Mouse (Mus musculus) left cerebral cortex, postnatal 25 days (tissue): ENCODE data around the gene Foxc2. TPM values are rescaled to one million over a fixed set of nuclear protein-coding genes. Genes with fewer than 3 reads are reported as not detected.
"Not testable (repeated sequence)": the region's sequence is repeated elsewhere in the genome, so short reads cannot be mapped to it uniquely, and the experiment has no call there.

Source experiments
- DNase-seq, 2 experiments: peaks; one replicate each; pipeline ENCODE4 v3.0.0; 2022; ENCODE audit warnings: low spot score in 2 of 2, mixed read lengths in 1 of 2
- intact Hi-C: fragments of 180-260 bp; cut with DNase I; formaldehyde crosslinking; loops from one replicate; pipeline ENCODE4 v1.15.1; 2025
- total RNA-seq, 2 experiments: library from RNA; stranded (reverse); gene quantifications; 2 replicates each; pipeline ENCODE4 v1.2.3; 2021

The Foxc2 gene
- total RNA-seq, 2 experiments from 2014 or later: 1.8 to 2.1 TPM

DNA sequence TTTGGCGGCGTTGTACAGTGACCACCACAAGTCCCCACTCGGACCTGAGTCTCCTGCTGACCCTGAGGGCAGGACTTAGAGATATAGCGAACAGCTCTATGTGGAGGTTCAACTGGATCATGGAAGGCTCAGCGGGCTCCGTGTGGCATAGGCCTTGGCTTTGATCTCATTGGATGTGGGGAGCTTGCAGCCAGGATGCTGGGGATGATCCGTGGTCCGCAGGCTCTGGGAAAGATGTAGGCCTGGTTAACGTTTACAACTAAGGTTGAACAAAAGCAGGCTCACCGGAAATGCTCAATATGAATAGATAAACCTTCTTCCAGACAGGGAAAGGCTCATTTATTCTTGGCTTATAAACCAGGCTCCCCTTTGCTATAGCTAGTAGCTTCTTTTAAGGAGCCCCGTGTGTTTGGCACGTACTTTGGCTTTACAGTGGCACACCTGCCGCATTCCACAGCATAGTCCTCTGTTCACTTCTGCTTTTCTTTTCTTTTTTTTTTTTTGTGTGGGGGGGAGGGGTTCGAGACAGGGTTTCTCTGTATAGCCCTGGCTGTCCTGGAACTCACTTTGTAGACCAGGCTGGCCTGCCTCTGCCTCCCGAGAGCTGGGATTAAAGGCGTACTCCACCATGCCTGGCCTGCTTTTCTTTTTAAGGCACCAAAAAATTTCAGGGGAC, 13.4 kb downstream of the Foxc2 start:
- DNase-seq: no peak
- intact Hi-C loops: loop anchor here (5.0 kb wide), 1 partner anchor 263 kb away; no protein-coding TSS in a partner anchor

DNA sequence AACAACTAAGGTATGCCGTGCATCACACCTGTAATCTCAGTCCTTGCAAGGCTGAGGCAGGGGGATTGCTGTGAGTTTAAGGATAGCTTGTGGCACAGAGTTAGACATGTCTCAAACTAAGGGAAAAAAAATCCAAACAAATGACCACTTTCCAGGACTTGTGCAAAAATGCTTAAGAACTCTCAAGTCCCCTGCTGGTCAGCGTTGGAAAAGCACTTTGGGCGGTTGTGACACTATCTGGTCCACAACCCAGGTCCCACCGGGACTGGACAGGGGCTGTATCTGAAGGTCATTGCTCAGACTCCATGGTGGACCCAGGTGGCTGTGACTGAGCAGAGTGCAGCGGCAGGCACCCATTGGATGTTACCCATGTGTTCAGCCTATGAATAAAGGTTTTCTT, 14.6 kb downstream of the Foxc2 start:
- DNase-seq: no peak
- intact Hi-C loops: no loop called here

DNA sequence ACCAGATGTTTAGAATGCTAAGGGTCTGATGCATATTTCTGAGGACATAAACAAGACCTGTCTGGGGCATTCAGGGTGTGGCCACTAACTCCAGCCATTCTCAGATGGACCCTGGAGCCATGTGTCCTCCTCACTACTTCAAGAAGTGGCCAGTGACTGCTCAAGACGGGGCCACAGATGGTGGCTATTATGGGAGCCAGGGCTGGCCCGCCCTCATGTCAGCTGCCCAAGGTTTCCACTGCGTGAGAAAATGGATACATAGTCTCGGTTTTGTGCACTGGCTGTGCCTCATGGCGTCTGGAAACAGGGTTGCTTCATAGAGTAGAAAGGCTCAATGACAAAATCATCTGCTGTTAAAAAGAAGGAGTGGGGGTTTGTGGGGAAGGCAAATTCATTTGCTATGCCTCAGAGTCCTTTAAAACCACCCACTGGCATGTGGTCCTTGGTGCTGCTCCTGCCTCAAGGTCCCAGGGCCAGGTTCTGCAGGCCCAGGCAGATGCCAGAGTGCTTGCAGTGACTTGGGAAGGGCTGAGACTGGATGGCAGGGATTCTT, 17.1 kb downstream of the Foxc2 start:
- no peak for DNase-seq
- intact Hi-C loops: no loop called here

DNA sequence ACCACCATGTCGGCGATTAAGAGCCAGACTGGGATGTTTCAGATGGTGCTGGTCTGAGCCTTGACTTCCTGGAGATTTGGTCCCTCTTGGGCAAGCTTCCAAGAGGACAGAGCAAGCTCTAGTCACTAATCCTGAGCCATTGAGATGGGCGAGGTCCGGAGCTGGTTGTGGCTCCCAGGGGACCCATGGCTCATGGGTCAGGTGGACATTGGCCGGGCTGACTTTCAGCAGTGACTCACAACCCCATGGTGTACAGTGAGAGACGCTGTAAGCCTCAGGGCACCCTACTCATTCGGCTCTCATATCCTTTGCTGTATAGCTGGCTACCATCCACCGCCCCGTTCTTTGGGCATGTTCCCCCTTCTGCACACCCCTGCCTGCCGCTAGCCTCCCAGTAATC, 18.1 kb downstream of the Foxc2 start:
- DNase-seq: no peak
- intact Hi-C loops: no loop called here

DNA sequence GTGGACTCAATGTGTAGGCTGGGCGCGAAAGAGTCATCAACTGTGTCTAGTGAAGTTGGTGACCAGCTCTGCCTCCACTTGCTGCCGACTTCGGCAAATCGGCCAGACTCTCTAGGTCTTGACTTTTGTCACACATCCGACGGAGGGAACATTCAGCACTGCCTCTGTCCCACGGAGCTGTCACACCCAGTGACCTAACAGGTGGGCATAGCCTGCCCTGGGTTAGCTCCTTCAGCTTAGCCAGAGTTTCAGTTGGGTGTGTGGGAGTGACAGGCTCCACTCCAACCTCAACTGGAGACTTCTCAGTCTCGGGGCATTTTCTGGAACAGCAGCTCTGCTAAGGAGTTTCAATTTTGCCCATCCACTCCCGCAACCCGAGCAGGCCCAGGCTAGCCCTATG, 18.5 kb downstream of the Foxc2 start:
- no peak for DNase-seq
- intact Hi-C loops: no loop called here

DNA sequence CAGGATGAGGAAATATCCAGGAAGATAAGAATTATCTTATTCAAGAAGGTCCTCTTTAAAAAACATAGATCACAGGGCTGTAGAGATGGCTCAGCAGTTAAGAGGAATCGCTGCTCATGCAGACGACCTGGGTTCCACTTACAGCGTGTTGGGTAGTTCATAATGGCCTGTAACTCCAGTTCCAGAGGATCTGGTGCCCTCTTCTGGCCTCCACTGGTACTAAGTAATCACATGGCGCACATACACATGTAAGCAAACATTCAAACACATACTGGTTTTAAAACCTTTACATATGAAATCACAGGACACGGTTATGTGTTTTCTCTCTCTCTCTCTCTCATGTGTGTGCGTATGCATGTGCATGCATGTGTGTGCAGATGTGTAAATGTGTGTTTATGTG, 20.9 kb downstream of the Foxc2 start:
- DNase-seq: no peak
- intact Hi-C loops: no loop called here

DNA sequence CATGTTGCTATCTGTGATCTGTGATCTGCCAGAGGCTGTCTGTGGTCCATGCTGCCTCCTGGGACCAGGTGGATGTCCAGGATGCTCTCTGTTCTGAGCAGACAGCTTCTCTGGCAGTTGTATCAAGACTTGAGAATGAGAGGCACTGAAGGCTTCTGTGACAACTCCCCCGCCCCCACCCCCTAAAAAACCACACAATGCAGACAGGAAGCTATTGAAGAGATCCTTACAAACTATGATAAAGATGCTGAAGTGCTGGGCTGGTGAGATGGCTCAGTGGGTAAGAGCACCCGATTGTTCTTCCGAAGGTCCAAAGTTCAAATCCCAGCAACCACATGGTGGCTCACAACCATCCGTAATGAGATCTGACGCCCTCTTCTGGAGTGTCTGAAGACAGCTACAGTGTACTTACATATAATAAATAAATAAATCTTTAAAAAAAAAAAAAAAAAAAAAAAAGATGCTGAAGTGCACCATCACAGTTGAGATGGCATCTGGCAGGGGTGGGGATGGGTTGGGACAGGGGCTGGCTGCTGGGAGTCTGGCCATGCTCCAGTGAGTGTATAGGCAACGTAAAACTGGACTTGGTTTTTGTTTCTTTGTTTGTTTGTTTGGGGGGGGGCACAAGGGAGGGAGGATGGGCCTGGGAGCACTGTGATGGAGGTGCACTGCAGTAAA, 29.6 kb downstream of the Foxc2 start:
- intact Hi-C loops, DNase-seq: not testable (repeated sequence)

DNA sequence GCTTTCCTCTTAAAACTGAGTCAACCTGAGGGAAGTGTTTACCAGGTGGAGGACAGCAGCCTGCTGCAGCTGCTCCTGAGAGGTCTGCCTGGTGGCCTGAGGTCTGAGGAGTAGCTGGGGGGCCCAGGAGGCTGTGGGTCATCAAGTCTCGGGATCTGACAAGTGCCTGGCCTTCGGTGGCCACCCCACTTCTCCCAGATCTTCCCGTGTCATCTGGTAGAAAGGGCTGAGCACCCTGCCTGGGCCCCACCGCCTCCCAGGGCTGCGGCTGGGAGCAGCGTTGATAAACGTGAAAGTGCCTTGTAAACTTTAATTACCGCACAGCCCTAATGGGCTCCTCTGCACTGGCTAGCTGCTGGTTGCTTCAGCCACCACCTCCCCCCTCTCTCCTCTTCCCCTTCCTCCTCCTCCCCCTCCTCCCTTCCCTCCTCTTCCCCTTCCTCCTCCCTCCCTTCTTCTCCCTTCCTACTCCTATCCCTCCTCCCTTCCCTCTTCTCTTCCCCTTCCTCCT, 32.7 kb downstream of the Foxc2 start:
- intact Hi-C loops: no loop called here
- no peak for DNase-seq

DNA sequence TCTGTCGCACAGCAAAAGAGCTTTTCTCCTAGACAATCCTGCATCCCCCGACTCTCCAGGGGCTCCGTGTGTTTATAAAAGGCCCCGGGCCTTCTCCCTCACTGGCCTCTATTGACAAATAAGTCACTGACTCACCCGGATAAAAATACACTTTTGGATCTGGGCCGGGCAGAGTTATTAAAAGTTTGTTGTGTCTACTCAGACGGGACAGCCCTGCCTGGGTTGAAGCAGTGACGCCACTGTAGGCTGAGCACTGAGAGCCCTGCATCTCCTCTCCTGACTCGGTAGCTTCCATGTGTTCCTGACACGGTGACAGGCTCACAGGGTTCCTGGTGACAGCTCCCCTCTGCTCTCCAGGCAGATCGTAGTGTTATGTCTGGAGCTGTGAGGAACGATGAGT, 36.4 kb downstream of the Foxc2 start:
- intact Hi-C loops: no loop called here
- no peak for DNase-seq

DNA sequence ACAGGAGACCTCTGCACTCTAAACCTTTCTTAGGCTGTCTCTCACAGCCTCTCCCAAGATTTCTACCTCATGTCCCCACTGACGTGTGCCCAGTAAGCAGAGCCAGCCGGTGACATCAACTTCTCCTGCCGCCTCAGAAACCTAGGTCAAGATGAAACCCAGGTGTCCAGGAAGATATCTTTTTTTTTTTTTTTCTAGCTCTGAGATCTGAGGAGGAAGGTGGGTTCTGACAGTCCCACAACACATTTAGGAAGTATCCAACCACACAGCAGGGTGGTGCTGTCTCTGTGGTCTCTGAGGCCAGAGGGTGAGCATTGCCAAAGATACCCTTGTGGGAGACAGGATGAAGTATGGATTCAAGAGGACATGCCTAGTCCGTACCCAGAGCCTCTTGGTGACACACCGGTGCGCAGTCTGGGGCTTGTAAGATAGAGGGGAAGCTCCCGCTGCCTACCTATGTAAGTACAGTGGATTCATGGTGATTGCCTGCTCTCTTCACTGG, 41.1 kb downstream of the Foxc2 start:
- no peak for DNase-seq
- intact Hi-C loops: no loop called here

DNA sequence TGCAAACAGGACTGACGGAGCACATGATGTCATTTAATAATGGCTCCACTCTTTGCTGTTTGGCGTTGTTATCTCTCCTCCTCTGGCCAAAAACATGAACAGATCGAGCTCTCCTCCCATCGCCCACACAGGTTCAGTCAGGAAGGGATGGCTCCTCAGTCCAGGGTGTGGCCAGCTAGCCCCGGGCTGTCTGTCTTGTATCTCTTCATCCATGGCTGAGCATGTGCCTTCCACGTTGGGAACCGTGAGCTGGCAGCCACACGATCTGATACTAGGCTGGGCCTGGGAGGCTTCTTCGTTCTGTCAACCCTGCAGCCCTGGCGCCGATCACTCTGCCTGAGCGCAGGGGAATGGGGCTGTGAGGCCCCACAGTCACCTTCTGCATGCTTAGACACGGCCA, 42.8 kb downstream of the Foxc2 start:
- DNase-seq: no peak
- intact Hi-C loops: no loop called here

DNA sequence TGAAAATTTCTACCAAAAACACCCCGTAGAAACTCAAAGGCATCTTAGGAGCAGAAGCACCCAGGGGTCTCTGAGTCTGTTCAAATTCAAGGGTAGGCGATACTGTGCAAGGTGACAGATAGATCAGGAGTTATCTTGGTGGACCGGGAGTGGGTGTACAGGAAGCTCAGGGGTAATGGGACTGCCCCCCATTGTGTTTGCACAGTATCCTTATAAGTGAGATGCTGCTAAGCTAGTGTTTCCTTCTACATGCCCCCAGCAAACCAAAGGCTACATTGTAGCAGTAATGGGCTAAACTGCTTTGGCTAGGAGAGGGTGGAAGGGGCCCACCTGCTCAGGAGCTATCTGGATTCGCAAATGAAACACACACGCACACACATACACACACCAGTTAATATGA, 45.5 kb downstream of the Foxc2 start:
- no peak for DNase-seq
- intact Hi-C loops: no loop called here

DNA sequence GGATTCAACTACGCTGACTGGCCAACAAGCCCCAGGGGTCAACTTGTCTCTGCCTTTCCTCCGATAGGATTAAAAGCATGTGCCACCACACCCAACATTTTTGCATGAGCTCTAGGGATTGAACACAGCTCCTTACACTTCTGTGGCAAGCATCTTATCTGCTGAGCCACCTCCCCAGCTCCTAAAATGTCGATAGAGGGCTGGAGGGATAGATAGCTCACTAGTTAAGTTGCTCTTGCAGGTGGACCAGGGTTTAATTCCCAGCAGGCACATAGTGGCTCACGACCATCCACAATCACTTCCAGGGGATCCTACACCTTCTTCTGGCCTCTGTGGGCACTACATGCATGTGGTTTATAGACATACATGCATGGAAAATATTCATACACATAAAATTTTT, 46.4 kb downstream of the Foxc2 start:
- intact Hi-C loops: no loop called here
- no peak for DNase-seq

DNA sequence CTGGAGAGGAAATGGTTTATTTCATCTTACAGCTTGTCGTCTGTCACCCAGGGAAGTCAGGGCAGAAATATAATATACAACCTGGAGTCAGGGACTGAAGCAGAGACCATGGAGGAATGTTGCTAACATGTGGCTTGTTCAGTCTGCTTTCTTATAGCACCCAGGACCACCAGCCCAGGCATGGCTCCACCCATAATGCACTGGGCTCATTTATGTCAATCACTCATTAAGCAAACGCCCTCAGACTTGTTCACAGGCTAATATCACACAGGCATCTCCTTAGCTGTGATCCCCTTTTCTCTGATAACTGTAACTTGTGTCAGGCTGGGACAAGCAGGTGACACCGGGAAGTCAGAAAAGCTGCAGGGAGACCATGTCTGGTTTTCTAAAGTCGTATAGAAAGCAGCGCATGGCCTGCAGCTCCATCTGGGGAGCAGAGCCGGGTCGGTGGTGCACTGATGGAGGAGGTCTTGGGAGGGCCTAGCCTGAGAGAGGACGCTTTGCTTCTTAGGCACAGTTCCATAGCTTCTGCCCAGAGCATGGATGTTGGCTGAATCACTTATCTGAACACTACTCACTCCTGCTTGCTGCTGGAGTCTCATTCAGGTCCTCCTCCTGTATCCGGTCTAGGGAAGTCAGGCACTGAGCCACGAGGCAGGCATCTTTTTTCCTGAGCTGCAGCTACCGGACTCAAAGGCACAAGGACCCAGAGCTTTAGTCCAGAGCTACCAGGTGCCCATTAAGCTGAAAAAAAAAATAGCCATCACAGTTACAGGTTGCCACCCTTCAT, 47.1 kb downstream of the Foxc2 start:
- DNase-seq: no peak
- intact Hi-C loops: no loop called here

DNA sequence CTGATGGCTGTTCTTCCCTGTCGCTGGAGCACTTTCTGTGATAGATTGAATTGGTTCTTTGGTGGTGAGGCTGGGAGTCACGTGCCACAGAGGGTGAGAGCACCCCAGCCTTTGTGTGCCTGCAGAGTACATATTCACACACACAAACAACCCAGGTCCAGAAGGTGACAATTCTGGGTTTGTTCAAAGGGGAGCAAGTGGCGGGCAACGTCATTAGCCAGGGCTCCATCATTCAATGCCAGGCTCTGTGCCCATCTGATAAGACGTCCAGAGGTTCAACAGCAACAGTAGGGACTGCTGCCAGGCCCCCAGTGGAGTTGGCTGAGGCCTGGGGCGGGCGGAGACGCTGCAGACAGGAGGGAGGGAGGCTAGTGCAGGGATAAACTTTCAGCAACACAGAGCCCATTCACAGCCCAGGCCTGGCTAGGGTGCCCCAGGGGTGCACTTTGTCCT, 48.1 kb downstream of the Foxc2 start:
- intact Hi-C loops: no loop called here
- no peak for DNase-seq

DNA sequence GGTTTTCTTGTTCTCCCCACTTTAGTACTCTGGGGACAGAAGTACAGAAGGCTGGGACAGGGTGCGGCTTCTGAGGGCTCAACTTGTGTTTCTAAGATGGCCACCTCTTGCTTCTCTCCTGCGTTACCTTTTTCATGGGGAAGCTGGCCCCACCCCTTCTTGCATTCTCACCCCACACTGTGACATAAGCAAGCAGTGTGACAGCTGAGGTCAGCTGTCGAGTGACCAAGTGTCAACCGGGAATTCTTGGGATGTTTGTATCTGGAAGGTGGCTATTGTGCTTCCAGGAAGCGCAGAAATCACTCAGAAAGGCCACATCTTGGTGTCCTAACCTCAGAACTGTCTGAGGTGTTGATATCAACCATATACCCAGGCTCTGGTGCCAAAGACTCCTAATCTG, 52.1 kb downstream of the Foxc2 start:
- intact Hi-C loops: no loop called here

More for the DNA sequence above, 52.1 kb downstream of the Foxc2 start:
- no peak for DNase-seq
